Mouse (Mus musculus) stomach, embryonic 15.5 days (tissue): ENCODE measurements around the gene Smim4. TPM values are rescaled to one million over a fixed set of nuclear protein-coding genes. Genes with fewer than 3 reads are reported as not detected.

ENCODE experiments used
- ATAC-seq: fragments of 200-750 bp; cut with Nextera tagmentation; 2 replicates; pipeline ENCODE4 v1.8.0; 2017; ENCODE audit warnings: low read depth, moderate number of reproducible peaks, moderate TSS enrichment; ENCODE audit not compliant: insufficient read depth, low FRiP score
- H3K27ac ChIP-seq: fragments of 300-500 bp; sonication (generic); 2 replicates; pipeline ENCODE4 v1.5.1; 2015; ENCODE audit warnings: mild to moderate bottlenecking, inconsistent platforms
- H3K27me3 ChIP-seq: fragments of 300-500 bp; sonication (generic); replicated peaks from 2 replicates; pipeline ENCODE4 v1.6.1; 2015; ENCODE audit warnings: inconsistent platforms
- H3K36me3 ChIP-seq: fragments of 300-500 bp; sonication (generic); 2 replicates; pipeline ENCODE4 v1.6.1; 2015; ENCODE audit warnings: inconsistent platforms
- H3K4me1 ChIP-seq: fragments of 300-500 bp; sonication (generic); 2 replicates; pipeline ENCODE4 v1.6.1; 2015; ENCODE audit warnings: inconsistent platforms
- H3K4me2 ChIP-seq: fragments of 300-500 bp; sonication (generic); 2 replicates; pipeline ENCODE4 v1.6.1; 2015; ENCODE audit warnings: mild to moderate bottlenecking, inconsistent platforms
- H3K4me3 ChIP-seq: fragments of 300-500 bp; sonication (generic); replicated peaks from 2 replicates; pipeline ENCODE4 v1.5.1; 2015; ENCODE audit warnings: inconsistent platforms
- H3K9ac ChIP-seq: fragments of 300-500 bp; sonication (generic); 2 replicates; pipeline ENCODE4 v1.6.1; 2015; ENCODE audit warnings: inconsistent platforms
- H3K9me3 ChIP-seq: fragments of 300-500 bp; sonication (generic); 2 replicates; pipeline ENCODE4 v1.6.1; 2016; ENCODE audit warnings: inconsistent platforms
- WGBS: fragments of 180-500 bp; shearing (Covaris S2); methylation state at CpG from one replicate; pipeline ENCODE4 v1.1.7; 2015; 5-methylcytosine and 5-hydroxymethylcytosine counted together
- polyA plus RNA-seq: library from polyadenylated mRNA; unstranded; fragments of >200 nt; fragmentation: Nextera tagmentation; extraction: Ambion mirVana; gene quantifications from 2 replicates; pipeline ENCODE4 v1.2.1, GENCODE M21; 2015

Smim4 gene
- polyA plus RNA-seq, 1 experiment from 2014 or later: 77.2 TPM

DNA sequence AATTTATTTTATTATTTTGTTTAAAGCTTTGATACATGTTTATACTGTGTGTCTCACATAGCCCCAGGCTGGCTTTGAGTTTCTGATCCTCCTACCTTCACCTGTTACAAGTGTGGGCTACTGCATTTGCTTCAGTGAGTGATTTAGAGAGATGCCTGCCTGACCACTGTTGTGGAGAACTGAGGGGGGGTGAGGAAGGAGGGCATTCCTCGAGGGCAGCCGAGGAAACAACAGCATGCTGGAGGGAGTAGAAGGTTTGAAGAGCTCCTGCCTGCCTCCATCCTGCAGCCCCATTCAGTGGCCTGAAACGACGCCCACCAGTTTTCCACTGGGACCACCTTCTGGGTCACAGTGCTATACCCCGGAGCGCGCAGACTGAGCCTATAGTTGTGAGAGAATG lies 36.7 kb upstream of the Smim4 start:
- no peak for ATAC-seq
- no peak overlapping the region for H3K27ac ChIP-seq
- peaks cover 5% of the 10 kb centered on the region for H3K36me3 ChIP-seq
- H3K9ac ChIP-seq: no peak overlapping the region
- no peaks in the 10 kb centered on the region for H3K9me3 ChIP-seq
- no peaks in the 10 kb centered on the region for H3K27me3 ChIP-seq
- peaks cover 11% of the 10 kb centered on the region; the same call in 1 of the 2 replicates for H3K4me1 ChIP-seq
- no peak overlapping the region for H3K4me2 ChIP-seq
- no peak overlapping the region for H3K4me3 ChIP-seq
- WGBS: 59% methylated on average over 7 of the region's 7 CpGs

DNA sequence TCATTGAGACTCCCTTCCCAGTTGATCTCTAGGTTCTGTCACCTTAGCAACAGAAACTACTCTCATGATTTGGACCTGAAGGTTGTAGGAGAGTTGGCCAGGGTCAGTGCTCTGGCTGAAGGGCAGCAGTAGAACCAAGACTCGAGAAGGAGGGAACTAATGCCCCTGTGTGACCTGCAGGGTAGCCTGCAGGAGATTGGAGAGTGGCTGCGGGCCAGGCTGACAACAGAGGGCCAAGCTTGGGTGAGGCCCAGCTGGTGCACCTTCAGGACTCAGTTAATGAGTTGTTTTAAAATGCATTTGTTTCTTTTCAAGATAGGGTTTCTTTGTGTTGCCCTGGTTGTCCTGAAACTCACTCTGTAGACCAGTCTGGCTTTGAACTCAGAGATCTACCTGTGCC lies 36.3 kb upstream of the Smim4 start:
- no peaks in the 10 kb centered on the region for H3K27me3 ChIP-seq
- peaks cover 11% of the 10 kb centered on the region; the same call in 1 of the 2 replicates for H3K4me1 ChIP-seq
- no peaks in the 10 kb centered on the region for H3K9me3 ChIP-seq
- whole genome bisulfite sequencing: 51% methylated on average over 2 of the region's 2 CpGs
- no peak for ATAC-seq
- no peak overlapping the region for H3K9ac ChIP-seq
- H3K27ac ChIP-seq: no peak overlapping the region
- H3K4me3 ChIP-seq: no peak overlapping the region
- no peak overlapping the region for H3K4me2 ChIP-seq
- peaks cover under 1% of the 10 kb centered on the region; the same call in 1 of the 2 replicates for H3K36me3 ChIP-seq

DNA sequence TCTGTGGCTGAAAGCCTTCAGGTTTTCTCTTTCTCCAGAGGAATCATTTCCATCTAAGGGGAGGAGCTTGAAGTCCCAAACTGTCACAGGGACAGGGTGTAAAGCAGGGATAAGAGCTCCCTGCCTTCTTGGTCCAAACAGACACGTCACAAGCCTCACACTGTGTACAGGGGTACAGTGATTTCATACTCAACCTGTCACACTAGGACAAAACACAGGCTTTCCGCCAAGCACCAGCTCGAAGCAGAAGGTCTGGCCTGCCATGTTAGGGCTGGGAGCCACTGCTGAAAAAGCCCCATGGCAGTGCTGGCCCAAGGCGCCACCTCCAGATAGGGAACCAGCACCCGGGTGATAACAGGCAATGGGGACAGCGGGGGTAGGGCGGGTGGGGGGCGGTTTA lies 35.3 kb upstream of the Smim4 start:
- WGBS: 72% methylated on average over 8 of the region's 8 CpGs
- Histone ChIP-seq H3K9ac (no peak overlapping the region), H3K4me2 (no peak overlapping the region), H3K27me3 (no peaks in the 10 kb centered on the region), H3K4me3 (no peak overlapping the region), H3K27ac (no peak overlapping the region), H3K36me3 (no peaks in the 10 kb centered on the region), H3K9me3 (no peaks in the 10 kb centered on the region), H3K4me1 (peaks cover 11% of the 10 kb centered on the region; the same call in 1 of the 2 replicates)
- no peak for ATAC-seq

DNA sequence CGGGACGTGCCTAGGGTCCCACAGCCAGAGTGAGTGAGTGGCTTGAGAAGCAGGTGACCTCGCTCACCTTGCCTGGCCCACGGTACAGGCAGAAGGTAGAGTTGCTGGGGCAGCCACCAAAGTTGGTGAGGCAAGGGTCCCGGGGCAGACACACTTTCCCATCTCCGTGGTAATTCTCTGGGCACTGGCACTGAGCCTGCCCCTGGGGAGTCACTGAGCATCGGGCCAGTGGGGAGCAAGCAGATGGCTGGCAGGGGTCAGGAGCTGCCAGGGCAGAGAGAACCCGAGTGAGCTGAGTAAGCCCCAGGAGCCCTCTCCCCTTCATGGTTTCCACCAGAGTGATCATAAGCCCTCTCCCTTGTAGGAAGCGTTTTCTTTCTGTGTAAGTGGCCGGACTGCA lies 32.9 kb upstream of the Smim4 start:
- Histone ChIP-seq H3K27ac (no peak overlapping the region), H3K36me3 (no peaks in the 10 kb centered on the region), H3K27me3 (no peaks in the 10 kb centered on the region), H3K4me3 (no peak overlapping the region), H3K4me1 (peaks cover 7% of the 10 kb centered on the region; the same call in 1 of the 2 replicates), H3K4me2 (no peak overlapping the region), H3K9ac (no peak overlapping the region), H3K9me3 (no peaks in the 10 kb centered on the region)
- WGBS: 68% methylated on average over 10 of the region's 10 CpGs
- no peak for ATAC-seq

DNA sequence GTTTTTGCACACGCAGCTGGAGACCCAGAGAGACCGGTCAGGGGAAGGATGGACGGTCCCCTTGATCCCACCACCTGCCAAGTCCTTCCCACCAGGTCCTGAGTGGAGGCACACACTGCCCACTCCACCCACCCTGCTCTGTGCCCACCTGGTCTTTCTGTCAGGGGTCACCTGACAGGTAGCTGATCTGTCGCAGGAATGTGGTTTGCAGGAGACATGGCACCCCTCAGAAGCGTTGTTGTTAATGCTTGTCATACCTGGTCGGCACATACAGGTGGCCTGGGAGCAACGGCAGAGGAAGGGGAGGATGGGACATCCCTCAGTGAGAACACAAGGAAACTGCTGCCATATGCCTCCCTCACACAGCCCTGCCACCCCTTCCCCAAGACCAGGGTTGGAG lies 32.4 kb upstream of the Smim4 start:
- no peaks in the 10 kb centered on the region for H3K9me3 ChIP-seq
- no peak overlapping the region for H3K4me3 ChIP-seq
- no peak overlapping the region for H3K27ac ChIP-seq
- WGBS: 82% methylated on average over 7 of the region's 7 CpGs
- no peak overlapping the region for H3K4me2 ChIP-seq
- ATAC-seq: no peak
- H3K36me3 ChIP-seq: no peaks in the 10 kb centered on the region
- 0 out of 2 replicates have a peak, but pooled peaks cover 4% of the 10 kb centered on the region for H3K4me1 ChIP-seq
- H3K9ac ChIP-seq: no peak overlapping the region
- H3K27me3 ChIP-seq: no peaks in the 10 kb centered on the region

DNA sequence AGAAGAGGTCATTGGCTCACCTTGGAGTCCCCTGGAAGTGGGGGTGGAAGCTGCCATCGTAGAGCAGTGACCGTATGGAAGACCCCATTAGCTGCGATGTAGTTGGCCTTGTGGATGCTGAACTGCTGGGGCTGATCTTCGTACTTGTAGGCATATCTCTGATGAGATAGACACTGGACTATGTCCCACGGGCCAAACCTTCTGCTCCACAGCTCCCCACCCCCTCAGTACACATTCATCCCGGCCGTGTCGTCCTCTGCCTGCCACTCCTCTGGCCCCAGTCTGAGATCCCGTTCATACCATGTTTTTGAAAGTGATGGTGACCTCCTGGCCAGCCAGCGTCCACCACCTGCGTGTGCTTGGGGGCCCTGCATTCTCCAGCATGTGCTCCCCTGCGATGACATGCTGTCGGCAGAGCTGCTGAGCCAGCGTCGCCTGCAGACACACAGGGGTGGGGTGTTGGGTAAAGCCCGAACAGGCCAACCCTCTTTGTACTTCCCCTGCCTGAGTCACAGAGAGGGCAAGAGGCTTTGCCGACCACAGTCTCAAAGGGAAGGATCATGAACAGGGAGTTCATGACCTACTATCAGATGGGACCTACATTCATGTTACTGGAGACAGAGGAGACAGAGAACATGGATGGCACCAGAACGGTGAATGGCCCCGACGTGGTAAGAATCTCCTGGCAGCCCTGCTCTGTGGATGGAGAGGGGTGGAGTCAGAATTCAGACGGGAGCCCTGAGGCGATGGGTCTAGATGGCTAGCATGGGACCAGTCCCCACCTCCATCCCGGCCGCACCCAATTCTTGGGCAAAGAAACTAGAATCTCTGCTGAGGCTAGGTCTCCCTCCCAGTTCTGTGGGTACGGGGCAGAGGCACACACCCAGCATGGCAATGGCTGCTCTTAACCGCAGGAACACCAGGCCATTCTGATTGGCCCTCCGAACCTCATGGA lies 31.7 kb upstream of the Smim4 start:
- Histone ChIP-seq H3K4me2 (0 out of 2 replicates have a peak overlapping the region, but pooled peaks have one; percentile 4), H3K4me1 (0 out of 2 replicates have a peak, but pooled peaks cover 2% of the 10 kb centered on the region), H3K27ac (no peak overlapping the region), H3K9me3 (no peaks in the 10 kb centered on the region), H3K36me3 (no peaks in the 10 kb centered on the region), H3K9ac (no peak overlapping the region), H3K4me3 (no peak overlapping the region), H3K27me3 (no peaks in the 10 kb centered on the region)
- ATAC-seq: peak; percentile 28; the same call in 1 of the 2 replicates
- 61% methylated on average over 27 of the region's 27 CpGs for WGBS

DNA sequence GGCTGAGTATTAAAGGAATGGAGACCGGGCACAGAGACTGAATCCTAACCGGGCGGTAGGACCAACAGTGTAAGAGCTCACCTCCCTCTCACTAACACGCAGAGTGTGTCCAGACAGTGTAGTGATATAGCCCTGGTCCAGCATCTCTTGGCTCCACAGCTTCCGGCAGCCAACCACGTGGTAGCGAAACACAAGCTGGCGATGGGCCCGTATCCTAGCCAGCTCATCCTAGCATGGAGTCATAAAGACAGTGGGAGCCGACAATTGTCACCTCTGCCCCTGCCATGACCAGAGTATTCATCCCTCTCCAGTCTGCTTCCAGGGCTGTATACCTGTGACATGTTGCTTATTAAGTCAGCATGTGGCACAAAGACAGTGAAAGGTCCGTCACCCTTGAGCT lies 16.9 kb upstream of the Smim4 start:
- Histone ChIP-seq H3K4me3 (no peak overlapping the region), H3K36me3 (peaks cover 14% of the 10 kb centered on the region), H3K9me3 (no peaks in the 10 kb centered on the region), H3K4me1 (no peaks in the 10 kb centered on the region), H3K9ac (no peak overlapping the region; the same call in 1 of the 2 replicates), H3K4me2 (no peak overlapping the region), H3K27me3 (no peaks in the 10 kb centered on the region), H3K27ac (no peak overlapping the region)
- ATAC-seq: no peak
- WGBS: 88% methylated on average over 11 of the region's 11 CpGs

DNA sequence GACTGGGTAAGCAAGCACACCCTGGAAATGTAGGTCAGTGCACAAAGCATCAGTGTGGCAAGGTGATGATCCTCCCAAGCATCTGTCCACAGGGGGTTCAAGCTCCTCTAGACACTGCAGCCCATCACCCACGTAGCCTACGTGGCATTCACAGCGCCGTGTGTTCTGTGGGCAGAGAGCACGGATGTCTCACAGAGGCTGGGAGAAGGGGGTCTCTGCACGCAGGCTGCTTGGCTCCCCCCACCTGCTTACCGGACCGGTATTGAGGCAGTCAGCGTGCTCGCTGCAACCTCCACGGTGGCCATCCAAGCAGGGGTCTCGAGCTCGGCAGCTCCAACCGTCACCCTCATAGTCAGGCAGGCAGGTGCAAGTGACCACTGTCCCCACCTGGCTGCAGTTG lies 12.3 kb upstream of the Smim4 start:
- H3K4me2 ChIP-seq: no peak overlapping the region
- H3K9ac ChIP-seq: no peak overlapping the region
- no peaks in the 10 kb centered on the region for H3K27me3 ChIP-seq
- no peak for ATAC-seq
- no peak overlapping the region for H3K27ac ChIP-seq
- peaks cover 54% of the 10 kb centered on the region for H3K36me3 ChIP-seq
- H3K4me3 ChIP-seq: no peak overlapping the region
- H3K9me3 ChIP-seq: no peaks in the 10 kb centered on the region
- no peaks in the 10 kb centered on the region for H3K4me1 ChIP-seq
- WGBS: 92% methylated on average over 14 of the region's 14 CpGs

DNA sequence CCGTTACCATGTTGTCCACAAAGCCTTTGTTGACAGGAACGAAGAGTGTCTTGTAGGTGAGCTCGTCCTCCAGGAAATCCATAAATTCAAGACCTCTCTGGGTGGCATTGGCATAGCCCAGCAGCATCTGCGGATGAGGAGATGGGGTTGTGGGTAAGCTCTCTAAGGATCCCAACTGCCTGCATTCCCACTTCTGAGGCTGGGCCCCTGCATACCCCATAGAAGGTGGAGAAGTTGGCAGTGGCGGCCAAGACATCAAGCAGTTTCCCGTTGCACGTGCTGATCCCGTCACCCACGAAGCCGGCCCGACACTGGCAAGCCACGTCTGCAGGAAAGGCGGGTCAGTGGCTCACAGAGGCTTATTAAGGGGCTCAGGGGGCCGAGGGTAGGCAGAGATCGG lies 11.4 kb upstream of the Smim4 start:
- Histone ChIP-seq H3K9me3 (no peaks in the 10 kb centered on the region), H3K27me3 (no peaks in the 10 kb centered on the region), H3K36me3 (peaks cover 63% of the 10 kb centered on the region), H3K4me3 (no peak overlapping the region), H3K4me1 (no peaks in the 10 kb centered on the region), H3K4me2 (no peak overlapping the region), H3K27ac (no peak overlapping the region), H3K9ac (no peak overlapping the region)
- whole genome bisulfite sequencing: 84% methylated on average over 15 of the region's 15 CpGs
- no peak for ATAC-seq

DNA sequence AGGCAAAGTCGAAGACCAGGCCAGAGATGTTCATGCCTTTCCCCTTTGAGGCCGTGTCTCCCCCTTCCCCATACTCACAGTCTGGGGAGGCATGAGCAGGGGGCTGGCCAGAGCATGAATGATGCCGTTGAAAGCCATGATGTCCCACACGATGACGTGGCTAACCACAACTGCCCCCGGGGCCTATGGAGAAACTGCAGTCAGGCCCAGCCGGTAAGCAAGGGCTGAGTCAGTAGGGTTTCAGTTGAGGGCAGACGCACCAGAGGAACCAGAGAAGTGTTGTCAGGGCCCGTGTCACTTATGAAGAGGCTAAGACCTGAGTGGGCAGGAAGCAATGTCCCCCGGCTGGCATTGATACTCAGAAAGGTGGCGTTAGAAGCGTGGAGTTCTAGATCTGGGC lies 10.9 kb upstream of the Smim4 start:
- Histone ChIP-seq H3K27ac (no peak overlapping the region), H3K4me1 (peaks cover 3% of the 10 kb centered on the region; the same call in 1 of the 2 replicates), H3K9ac (no peak overlapping the region), H3K4me2 (no peak overlapping the region), H3K9me3 (no peaks in the 10 kb centered on the region), H3K36me3 (peaks cover 67% of the 10 kb centered on the region), H3K4me3 (no peak overlapping the region), H3K27me3 (no peaks in the 10 kb centered on the region)
- WGBS: 87% methylated on average over 12 of the region's 12 CpGs
- no peak for ATAC-seq

DNA sequence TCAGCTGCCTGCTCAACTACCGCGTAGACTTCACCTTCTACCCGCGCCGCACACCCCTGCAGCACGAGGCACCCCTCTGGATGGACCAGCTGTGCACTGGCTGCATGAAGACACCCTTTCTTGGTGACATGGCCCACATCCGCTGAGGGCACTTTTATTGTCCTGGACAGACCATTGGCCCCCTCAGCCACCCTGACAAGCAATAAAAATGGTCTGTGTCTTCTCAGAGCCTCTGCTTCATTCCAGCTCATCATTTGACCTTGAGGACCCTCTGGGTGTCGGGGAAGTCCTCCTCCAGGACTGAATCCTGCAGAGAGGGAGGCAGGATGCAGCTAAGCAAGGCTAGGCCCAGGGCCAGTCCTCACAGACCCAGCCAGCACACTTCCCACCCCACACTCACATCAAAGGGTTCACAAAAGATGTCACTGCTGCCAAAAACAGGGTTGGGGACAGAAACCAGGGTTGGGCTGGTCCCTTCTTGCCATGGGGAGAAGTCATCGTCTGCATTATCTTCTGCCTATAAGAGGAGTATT lies 10.2 kb upstream of the Smim4 start:
- Histone ChIP-seq H3K4me1 (peaks cover 10% of the 10 kb centered on the region), H3K36me3 (peaks cover 72% of the 10 kb centered on the region), H3K27ac (no peak overlapping the region), H3K4me2 (no peak overlapping the region), H3K27me3 (no peaks in the 10 kb centered on the region), H3K9ac (no peak overlapping the region), H3K9me3 (no peaks in the 10 kb centered on the region), H3K4me3 (no peak overlapping the region)
- ATAC-seq: no peak
- 85% methylated on average over 9 of the region's 9 CpGs for WGBS

DNA sequence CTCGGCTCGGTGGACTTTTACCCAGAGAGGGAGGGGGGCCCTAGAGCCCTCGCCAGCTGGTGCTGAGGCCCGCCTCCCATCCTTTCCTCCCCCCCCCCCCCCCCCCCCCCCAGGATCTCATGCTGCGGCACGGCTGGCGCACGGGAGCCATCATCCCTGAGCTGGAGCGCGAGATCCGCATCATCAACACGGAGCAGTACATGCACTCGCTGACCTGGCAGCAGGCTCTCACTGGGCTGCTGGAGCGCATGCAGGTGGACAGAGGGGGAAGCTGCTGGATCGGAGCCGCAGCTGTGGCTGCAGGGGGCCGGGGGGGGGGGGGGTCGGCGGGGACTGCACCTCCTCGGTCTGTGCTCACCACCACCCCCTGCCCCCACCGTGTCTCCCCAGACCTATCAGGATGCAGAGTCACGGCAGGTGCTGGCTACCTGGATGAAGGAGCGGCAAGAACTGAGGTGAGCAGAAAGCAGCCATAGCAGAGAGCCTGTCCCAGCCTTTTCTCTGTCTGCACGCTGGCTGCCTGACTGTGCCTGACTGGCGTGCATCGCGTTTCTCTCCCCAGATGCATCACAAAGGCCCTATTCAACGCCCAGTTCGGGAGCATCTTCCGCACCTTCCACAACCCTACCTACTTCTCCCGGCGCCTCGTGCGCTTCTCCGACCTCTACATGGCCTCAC lies 9.6 kb upstream of the Smim4 start:
- Histone ChIP-seq H3K36me3 (peaks cover 72% of the 10 kb centered on the region), H3K9me3 (no peaks in the 10 kb centered on the region), H3K4me3 (no peak overlapping the region), H3K4me2 (no peak overlapping the region), H3K9ac (no peak overlapping the region), H3K4me1 (peaks cover 16% of the 10 kb centered on the region), H3K27ac (no peak overlapping the region), H3K27me3 (no peaks in the 10 kb centered on the region)
- no peak for ATAC-seq
- WGBS: 81% methylated on average over 27 of the region's 35 CpGs
